Mouse (Mus musculus): ENCODE results near the gene Lrrc29.

Gene Lrrc29

GRCm38 (mm10) chr8:105343791-105344574 lies 17.9 kb upstream of the Lrrc29 start:
- DNase-seq, result no peak

GRCm38 (mm10) chr8:105342768-105343167 lies 16.7 kb upstream of the Lrrc29 start:
- no peak for DNase-seq

GRCm38 (mm10) chr8:105341399-105341798 lies 15.3 kb upstream of the Lrrc29 start:
- no peak for DNase-seq

GRCm38 (mm10) chr8:105339886-105340635 lies 14.0 kb upstream of the Lrrc29 start:
- no peak for DNase-seq

- no peak for DNase-seq
These were observed 12.9 kb upstream of the Lrrc29 start for GRCm38 (mm10) chr8:105338992-105339391.

- DNase-seq, result no peak
These were observed 10.5 kb upstream of the Lrrc29 start for GRCm38 (mm10) chr8:105336373-105337130.

- DNase-seq, result no peak
These were observed 6.4 kb upstream of the Lrrc29 start for GRCm38 (mm10) chr8:105332523-105332922.

GRCm38 (mm10) chr8:105331931-105332330 lies 5.9 kb upstream of the Lrrc29 start:
- no peak for DNase-seq

- DNase-seq, result no peak
These were observed 5.4 kb upstream of the Lrrc29 start for GRCm38 (mm10) chr8:105331469-105331868.

GRCm38 (mm10) chr8:105330325-105330724 lies 4.2 kb upstream of the Lrrc29 start:
- DNase-seq, result no peak

- DNase-seq, result no peak
These were observed 890 bp upstream of the Lrrc29 start for GRCm38 (mm10) chr8:105326968-105327367.

GRCm38 (mm10) chr8:105325641-105326093 lies 411 bp downstream of the Lrrc29 start:
- DNase-seq, result peak; percentile 14

GRCm38 (mm10) chr8:105323183-105323582 lies 2.9 kb downstream of the Lrrc29 start:
- no peak for DNase-seq

GRCm38 (mm10) chr8:105318662-105319190 lies 7.4 kb downstream of the Lrrc29 start:
- DNase-seq, result no peak

- DNase-seq, result no peak
These were observed 8.1 kb downstream of the Lrrc29 start for GRCm38 (mm10) chr8:105317941-105318340.

GRCm38 (mm10) chr8:105315073-105315769 lies 10.9 kb downstream of the Lrrc29 start:
- no peak for DNase-seq

- DNase-seq, result no peak
These were observed 12.3 kb downstream of the Lrrc29 start for GRCm38 (mm10) chr8:105313622-105314402.

- no peak for DNase-seq
These were observed 13.1 kb downstream of the Lrrc29 start for GRCm38 (mm10) chr8:105312891-105313481.

GRCm38 (mm10) chr8:105311718-105312117 lies 14.4 kb downstream of the Lrrc29 start:
- no peak for DNase-seq

GRCm38 (mm10) chr8:105310118-105310517 lies 16.0 kb downstream of the Lrrc29 start:
- no peak for DNase-seq
